Mouse (Mus musculus) left cerebral cortex, postnatal 36 days (tissue): ENCODE results near the gene Iqcc. TPM values are rescaled to one million over a fixed set of nuclear protein-coding genes. Genes with fewer than 3 reads are reported as not detected.
A peak's percentile ranks its signal among the peaks of the same experiment; 100 is the strongest.

Experiments
- DNase-seq, 2 experiments: peaks; one replicate each; pipeline ENCODE4 v3.0.0; 2021 to 2022; ENCODE audit warnings: low spot score in 2 of 2, mixed read lengths in 1 of 2
- intact Hi-C: fragments of 180-260 bp; cut with DNase I; formaldehyde crosslinking; loops from one replicate; pipeline ENCODE4 v1.15.1; 2025
- total RNA-seq, 2 experiments: library from RNA; stranded (reverse); gene quantifications; 2 replicates each; pipeline ENCODE4 v1.2.3; 2021

Gene Iqcc
- total RNA-seq, 2 experiments from 2014 or later: 27.5 to 36.2 TPM

DNA sequence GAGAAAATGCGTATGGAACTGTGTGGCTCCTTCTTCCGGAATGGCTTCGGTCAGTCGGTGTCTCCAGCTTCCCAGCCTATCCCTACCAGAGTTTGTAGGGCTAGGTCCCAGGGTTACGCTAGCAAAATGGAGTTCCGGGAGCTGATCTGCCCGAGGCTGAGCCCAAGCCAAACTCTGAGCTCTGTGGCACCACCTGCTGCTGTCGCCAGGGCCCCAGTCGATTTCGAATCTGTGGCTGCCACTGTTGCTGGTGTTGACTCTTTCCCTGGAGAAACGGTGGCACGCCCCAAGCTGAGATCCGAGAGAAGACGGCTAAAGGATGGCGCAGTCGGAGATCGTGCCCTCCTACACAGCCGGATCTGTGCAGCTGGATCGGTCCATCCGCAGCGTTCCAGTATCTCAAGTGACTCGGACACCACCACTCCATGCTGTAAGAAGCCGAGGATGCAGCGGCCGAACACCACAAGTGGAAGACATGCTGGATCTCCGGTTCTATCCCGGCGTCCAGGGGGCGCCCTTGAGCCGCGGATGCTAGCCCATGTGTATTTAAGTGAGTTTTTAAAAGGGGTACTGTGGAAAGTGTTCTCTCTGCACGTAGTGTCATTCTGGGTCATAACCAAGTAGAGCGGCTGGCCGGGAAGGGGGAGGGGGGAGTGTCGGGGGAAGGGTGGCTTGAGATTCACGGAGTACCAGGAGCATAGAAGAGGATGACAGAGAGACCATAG lies 33.9 kb downstream of the Iqcc start:
- DNase-seq: peak; percentile 76 to 77
- intact Hi-C loops: loop anchor here (5.0 kb wide), 1 partner anchor 33 kb away; no protein-coding TSS in a partner anchor

DNA sequence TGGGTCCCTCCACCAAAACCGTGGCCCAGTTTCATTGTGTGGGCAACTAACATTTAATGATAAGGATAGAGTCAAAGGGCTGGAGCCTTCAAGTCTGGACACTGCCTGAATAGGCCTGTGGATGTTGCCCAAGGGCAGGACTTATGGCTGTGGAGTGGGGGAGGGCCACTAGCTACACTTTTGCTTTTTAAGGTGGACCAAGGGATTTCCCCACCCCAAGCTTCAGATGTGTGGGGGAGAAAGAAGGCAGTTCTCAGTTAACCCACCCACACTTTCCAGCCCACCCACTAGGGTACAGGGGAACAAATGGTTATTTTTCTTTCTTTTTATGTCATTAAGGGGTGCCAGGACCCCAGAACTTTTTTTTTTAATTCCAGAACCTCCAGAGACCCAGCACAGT lies 34.5 kb downstream of the Iqcc start:
- intact Hi-C loops: no loop called here
- DNase-seq: no peak

DNA sequence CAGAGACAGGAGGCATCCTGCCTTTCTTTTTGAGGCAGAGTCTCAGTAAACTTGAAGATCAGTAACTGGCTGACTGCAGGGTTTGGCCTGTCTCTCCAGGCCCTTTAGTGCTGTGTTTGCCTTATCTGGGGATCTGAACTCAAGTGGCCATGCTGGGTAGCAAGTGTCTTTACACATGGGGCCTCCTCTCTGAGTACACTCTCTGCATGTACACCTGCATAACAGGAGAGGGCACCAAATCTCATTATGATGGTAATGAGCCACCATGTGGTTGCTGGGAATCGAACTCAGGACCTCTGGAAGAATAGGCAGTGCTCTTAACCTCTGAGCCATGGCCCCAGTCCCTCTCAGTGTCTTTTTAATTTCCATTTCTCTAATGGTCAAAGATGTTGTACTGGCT lies 36.6 kb downstream of the Iqcc start:
- intact Hi-C loops: no loop called here
- DNase-seq: no peak

DNA sequence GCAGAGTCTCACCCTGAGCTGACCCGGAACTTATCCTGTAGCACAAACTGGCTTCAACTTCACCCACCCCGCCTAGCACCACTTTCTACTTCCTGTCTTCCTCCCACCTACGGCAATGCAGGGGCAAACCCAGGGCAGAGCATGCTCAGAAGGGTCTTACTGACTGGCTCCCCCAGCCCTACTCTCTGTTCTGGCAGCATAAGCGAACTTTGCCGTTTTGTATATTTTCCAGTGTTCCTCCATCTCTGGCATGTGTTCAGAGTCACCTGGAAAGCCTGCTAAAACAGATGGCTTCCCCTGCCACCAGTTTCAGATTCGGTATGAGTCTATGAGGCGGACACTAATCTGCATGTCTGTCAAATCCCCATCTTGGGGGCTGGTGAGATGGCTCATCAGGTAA lies 38.6 kb downstream of the Iqcc start:
- intact Hi-C loops: no loop called here
- DNase-seq: no peak

DNA sequence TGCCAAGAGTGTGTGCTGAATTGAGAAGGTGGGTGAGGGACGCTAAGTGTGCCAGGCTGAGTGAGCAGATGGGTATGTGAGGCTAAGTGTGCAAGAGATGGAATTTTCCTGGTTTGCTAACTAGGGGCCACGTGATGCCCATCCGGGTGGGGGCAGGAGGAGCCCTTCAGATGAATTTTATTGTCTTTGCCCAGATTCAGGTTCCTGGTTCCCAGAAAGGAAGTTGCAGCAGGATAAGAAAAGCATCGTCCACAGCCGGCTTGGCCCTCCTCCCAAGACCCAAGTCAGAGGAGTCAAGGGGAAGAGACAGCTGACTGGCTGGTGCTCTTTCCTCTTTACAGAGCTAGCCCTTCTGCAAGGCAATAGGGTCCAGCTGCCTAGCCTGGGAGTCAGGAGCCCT lies 40.4 kb downstream of the Iqcc start, which contains the start of gene Fam167b:
Gene Fam167b, minus strand, starts transcription at position 84 of the 400 bp plus-strand sequence.
- peak in 1 of 2 experiments; percentile 11 for DNase-seq
- intact Hi-C loops: no loop called here

DNA sequence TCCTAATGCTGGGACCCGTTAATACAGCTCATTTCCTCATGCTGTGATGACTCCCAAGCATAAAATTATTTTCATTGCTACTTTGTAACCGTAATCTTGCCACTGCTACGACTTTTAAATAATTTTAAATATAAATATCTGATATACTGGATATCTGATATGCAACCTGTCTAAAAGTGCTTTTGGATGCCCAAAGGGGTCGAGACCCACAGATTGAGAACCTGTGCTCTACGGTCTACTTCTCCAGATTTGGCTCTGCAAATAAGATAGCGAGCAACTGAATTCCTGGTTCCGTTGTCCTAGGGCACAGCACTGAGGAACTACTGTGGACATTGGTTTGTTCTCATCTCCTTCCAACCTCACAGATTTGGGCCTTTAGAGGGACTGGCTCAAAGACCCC lies 41.2 kb downstream of the Iqcc start:
- intact Hi-C loops: no loop called here
- no peak for DNase-seq

DNA sequence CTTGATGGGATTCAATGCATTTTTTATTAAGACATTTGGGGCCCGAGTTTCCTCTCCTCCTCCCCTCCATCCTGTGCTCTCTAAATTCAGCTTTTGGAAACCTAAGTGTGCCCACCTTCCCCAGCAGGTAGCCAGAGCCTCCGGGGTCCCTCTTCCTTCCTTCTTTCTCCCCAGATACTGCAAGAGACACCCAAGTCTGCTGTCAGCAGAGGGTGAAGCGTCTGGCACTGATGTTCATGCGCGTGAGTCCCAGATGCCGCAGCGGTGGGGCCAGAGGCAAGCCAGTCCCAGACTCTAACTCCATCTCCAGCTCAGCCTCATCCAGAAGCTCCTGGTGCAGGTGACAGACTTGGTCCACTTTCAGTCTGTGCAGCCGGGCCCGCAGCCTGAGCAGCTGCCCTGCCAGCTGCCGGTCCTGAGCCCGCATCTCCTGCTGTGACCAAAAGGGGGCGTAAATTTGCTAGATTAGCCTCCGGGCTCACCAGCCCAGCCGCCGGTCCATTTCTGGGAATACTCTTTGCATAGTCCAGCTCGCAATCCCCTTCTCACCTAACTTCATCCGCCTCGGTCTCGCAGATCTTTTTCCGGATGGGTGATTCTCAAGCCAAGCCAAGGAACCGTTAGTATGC lies 41.9 kb downstream of the Iqcc start:
- intact Hi-C loops: no loop called here
- DNase-seq: peak; percentile 33 to 38

DNA sequence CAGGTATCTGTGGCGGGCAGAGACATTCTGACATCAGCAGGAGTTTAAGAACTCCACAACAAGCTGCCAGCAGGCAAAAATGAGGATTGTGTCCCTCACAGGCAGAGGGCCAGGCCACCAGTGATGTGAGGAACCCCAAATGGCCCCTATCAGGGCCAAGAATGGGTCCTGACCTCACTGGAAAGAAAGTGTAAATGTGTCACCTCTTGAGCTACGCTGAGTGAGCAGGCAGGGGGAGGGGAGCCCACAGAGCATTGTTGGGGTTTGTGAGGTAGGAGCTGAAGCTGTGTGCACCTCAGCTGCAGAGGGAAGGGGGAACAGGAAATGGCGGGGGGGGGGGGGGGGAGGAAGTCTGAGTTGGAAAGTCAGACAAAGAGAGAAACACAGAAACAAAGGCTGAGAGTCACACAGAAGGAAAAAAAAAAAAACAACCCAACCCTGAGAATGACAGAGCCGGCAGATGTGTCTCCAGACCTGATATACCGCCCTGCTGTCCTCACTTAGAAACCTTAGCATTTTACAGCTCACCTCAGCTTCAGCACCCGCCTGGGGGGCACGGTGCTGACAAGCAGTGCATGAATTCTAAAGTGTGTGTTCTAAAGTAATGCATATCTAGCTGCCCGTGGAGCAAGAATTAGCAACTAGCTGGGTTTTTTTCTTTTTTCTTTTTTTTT lies 43.6 kb downstream of the Iqcc start:
- DNase-seq: no peak
- intact Hi-C loops: no loop called here

DNA sequence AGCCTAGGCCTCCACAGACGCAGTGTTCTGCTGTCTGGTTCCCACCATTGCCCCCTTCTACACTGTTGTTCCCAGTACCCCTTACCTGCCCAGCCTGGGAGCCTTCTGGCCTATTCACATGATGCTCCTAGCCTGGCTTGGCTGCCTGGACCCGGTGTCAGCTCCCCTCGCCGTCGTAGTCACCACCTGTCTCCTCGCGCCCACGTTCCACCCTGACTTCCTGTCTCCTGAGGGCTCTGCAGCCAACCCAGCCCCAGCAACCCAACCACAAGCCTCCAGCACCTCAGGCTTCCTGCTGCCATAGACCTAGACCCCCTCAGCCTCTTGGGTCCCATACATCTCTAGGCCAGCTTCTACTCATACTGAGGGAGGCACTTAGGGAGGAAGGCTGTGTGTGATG lies 45.5 kb downstream of the Iqcc start, which contains the start of gene Lck:
Gene Lck, minus strand, starts transcription at position 212 of the 400 bp plus-strand sequence.
- intact Hi-C loops: no loop called here
- DNase-seq: no peak

DNA sequence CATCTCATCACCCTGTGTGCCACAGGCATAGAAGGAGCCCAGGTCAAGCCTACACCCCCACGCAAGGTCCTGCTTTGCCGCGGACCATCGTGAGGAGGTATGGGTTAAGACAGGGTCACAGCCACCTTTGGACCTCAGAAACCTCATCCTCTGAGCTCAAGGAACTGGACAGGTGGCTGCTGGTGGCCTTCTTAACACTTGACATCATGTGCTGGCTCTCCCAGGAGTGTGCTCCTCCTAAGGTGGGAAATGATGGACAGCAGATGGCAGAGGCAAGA lies 45.9 kb downstream of the Iqcc start:
- intact Hi-C loops: no loop called here

DNA sequence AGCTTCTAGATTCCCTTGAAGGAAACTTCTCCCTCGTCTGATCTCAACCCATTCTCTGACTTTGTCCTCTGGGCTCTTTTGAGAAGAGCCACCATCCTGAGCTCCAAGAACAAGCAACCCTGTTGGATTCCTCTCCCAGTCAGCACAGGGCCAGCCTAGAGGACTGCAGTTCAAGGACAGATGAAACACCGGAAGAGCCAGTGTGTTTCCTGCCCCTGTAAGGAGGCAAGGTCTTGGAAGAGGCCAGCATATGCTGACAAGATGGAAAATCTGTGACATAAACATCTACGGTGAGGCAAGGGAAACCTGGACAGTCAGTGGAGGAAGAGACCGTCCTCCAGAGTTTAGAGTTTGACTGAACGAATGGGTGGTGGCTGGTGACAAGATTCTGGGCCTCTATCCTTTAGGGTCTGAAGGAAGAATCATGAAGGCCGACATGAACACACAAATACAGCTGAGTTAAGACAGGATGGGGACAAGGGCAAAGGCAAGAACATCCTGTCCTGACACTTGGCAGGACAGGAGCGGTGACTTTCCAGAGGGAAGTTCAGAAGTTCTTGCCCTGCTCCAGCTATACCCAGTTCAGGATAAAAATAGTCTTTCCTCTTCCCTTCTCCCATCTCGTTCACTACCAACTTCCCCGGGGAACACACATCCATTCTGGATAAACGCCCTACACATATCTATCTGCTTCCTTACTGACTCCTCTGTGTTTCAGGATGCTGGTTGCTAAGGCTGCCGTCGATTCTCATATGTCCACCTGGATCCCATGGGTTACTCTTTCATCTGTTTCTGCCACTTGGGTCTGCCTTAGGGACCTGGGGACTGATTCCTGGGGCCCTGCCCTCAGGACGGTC lies 46.4 kb downstream of the Iqcc start:
- DNase-seq: no peak
- intact Hi-C loops: no loop called here

More for the DNA sequence above, 45.9 kb downstream of the Iqcc start:
- DNase-seq: no peak

DNA sequence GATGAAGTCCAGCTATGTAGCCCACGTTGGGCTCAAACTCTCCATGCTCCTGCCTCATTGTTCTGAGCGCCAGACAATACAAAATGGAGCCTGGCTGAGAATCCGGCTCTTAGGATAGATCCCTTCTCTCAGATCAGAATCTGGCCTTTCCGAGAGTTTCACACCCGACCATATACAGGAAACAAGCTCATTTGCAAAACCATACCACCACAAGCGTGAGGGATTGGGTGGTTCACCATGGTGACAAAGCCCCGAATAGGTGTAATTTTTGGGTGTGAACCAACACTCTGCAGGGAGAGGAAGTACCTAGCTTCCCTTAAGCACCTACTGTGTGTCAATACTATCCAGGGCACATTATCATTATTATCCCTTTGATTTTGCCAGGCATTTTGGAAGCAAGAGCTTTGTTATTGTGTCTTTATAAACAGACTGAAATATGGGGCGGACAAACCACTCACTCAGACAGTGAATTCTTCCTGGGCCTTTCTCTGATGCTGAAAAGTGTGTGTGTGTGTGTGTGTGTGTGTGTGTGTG lies 47.3 kb downstream of the Iqcc start:
- DNase-seq: no peak
- intact Hi-C loops: no loop called here

DNA sequence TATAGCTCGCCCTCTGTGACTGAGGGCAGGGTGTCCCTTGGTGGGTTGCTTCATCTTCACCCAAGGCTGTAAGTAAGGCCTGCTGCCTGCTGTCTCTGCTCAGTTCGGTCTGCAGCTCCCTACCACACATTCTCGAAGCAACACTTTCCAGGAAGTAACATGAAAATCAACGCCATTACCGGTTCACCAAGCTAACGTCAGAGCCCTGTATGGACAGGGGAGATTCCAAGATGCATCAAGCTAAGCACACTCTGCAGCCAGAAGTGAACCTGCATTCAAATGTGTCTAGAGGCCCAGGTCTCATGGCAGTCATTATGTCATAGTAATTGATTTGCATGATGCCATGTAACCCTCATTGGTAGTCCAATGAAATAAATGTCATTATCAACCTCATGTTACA lies 48.9 kb downstream of the Iqcc start:
- intact Hi-C loops: no loop called here
- no peak for DNase-seq

DNA sequence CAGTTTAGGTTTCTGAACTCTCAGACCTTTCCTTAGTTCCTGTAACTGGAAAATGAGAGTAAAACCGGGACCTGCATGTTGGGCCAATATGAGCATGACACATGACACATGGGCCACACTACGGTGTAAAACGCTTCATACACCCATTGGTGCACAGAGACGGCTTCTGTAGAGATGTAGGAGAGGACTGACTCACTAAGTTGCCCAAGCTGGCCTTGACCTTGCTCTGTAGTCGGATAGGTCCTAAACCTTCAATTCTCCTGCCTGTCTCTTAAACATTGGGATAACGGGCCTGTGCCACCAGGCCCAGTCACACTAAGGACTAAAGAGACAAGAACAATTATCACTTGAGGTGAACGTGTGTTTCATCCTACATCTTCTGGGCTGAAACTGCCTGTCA lies 50.5 kb downstream of the Iqcc start:
- no peak for DNase-seq
- intact Hi-C loops: no loop called here

DNA sequence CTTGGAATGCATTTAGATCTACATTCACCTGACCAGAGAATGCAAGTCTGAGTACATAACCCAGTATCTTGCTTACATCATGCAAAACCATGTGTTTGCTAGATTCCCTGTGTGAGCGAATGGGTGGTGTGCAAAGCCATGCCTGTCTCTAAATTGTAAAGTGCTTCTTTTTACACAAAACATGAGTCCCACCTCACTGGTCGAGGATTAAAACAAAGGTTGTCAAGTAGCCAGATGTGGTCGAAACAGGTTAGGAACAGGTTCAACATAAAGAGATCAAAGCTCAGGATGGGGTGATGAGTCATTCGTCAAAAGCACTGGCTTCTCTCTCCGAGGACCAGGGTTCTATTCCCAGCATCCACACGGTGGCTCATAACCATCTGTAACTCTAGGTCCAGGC lies 53.8 kb downstream of the Iqcc start:
- DNase-seq: no peak
- intact Hi-C loops: no loop called here

Other genes starting within 250 kb of the Iqcc start
- 1 to 10 TPM; 4.7 to 6.5 TPM for gene Zbtb8a, start 241.0 kb downstream of the Iqcc start, total RNA-seq
- gene Zbtb8b, start 178.2 kb downstream of the Iqcc start, total RNA-seq: 1 to 10 TPM; 4.3 to 4.9 TPM
- 10 to 100 TPM; 56.3 to 62.4 TPM for gene Bsdc1, start 157.5 kb downstream of the Iqcc start, total RNA-seq
- gene Tssk3, start 128.1 kb downstream of the Iqcc start, total RNA-seq: under 1 TPM; 0.42 to 0.52 TPM
- gene Fam229a, start 127.9 kb downstream of the Iqcc start, total RNA-seq: not detected
- 100 to 1,000 TPM; 150 to 174 TPM for gene Marcksl1, start 105.5 kb downstream of the Iqcc start, total RNA-seq
- gene Hdac1, start 76.4 kb downstream of the Iqcc start, total RNA-seq: 10 to 100 TPM; 27.0 to 27.4 TPM
- gene Lck, start 45.5 kb downstream of the Iqcc start, total RNA-seq: 1 to 10 TPM; 2.1 to 2.6 TPM
- gene Fam167b, start 40.5 kb downstream of the Iqcc start, total RNA-seq: not detected
- 100 to 1,000 TPM; 121 to 140 TPM for gene Eif3i, start 18.5 kb downstream of the Iqcc start, total RNA-seq
- gene Tmem234, start 18.4 kb downstream of the Iqcc start, total RNA-seq: 10 to 100 TPM; 92.2 to 93.7 TPM
- 1 to 10 TPM; 2.9 to 7.7 TPM for gene Dcdc2b, start 4.8 kb downstream of the Iqcc start, total RNA-seq
- gene Ccdc28b, start 4.8 kb upstream of the Iqcc start, total RNA-seq: 10 to 100 TPM; 53.7 to 60.8 TPM
- 10 to 100 TPM; 40.2 to 45.3 TPM for gene Txlna, start 22.0 kb upstream of the Iqcc start, total RNA-seq
- 100 to 1,000 TPM in 1 of 2 experiments, 10 to 100 TPM in 1; 93.3 to 101 TPM for gene Kpna6, start 53.7 kb upstream of the Iqcc start, total RNA-seq
- gene Tmem39b, start 77.7 kb upstream of the Iqcc start, total RNA-seq: 10 to 100 TPM; 10.3 to 18.0 TPM
- gene Khdrbs1, start 123.2 kb upstream of the Iqcc start, total RNA-seq: 10 to 100 TPM; 85.2 to 94.1 TPM
- gene Ptp4a2, start 192.1 kb upstream of the Iqcc start, total RNA-seq: 100 to 1,000 TPM; 119 to 127 TPM